Mouse (Mus musculus) heart, adult 2 months (tissue): ENCODE results near the gene Pradc1. TPM values are rescaled to one million over a fixed set of nuclear protein-coding genes. Genes with fewer than 3 reads are reported as not detected.

Experiments
- DNase-seq, 2 experiments: peaks; one replicate each; pipeline ENCODE4 v3.0.0; 2021
- H3K27ac ChIP-seq: fragments of 200-600 bp; 2 replicates; pipeline ENCODE4 v1.8.1; 2022
- H3K27me3 ChIP-seq: fragments of 200-500 bp; 2 replicates; pipeline ENCODE4 v1.6.1; 2012; ENCODE audit warnings: mild to moderate bottlenecking, low read length, inconsistent platforms, mixed read lengths; ENCODE audit not compliant: control insufficient read depth, insufficient read depth
- H3K36me3 ChIP-seq: fragments of 200-500 bp; 2 replicates; pipeline ENCODE4 v1.6.1; 2012; ENCODE audit warnings: low read length, inconsistent platforms; ENCODE audit not compliant: control insufficient read depth, insufficient read depth
- H3K4me1 ChIP-seq: fragments of 200-500 bp; 2 replicates; pipeline ENCODE4 v1.6.1; 2011; ENCODE audit warnings: low read length; ENCODE audit not compliant: control insufficient read depth, insufficient read depth
- H3K4me3 ChIP-seq: fragments of 200-600 bp; 2 replicates; pipeline ENCODE4 v1.8.1; 2022
- H3K79me2 ChIP-seq: fragments of 200-500 bp; replicated peaks from 2 replicates; pipeline ENCODE4 v1.6.1; 2012; ENCODE audit warnings: mild to moderate bottlenecking, inconsistent platforms, low read length, moderate library complexity, mixed read lengths; ENCODE audit not compliant: control insufficient read depth, insufficient read depth
- H3K9ac ChIP-seq: fragments of 200-500 bp; 2 replicates; pipeline ENCODE4 v1.6.1; 2012; ENCODE audit warnings: low read depth, mild to moderate bottlenecking, control low read depth, inconsistent platforms, low read length, mixed read lengths
- CTCF ChIP-seq: fragments of 200-600 bp; IDR thresholded peaks from 2 replicates; pipeline ENCODE4 v1.8.1; 2022; ENCODE audit warnings: antibody characterized with exemption, mild to moderate bottlenecking, moderate library complexity
- EP300 ChIP-seq: fragments of 200-500 bp; IDR thresholded peaks from 2 replicates; pipeline ENCODE4 v1.6.1; 2011; ENCODE audit warnings: low read depth, low read length, control low read depth; ENCODE audit not compliant: insufficient read depth
- POLR2A ChIP-seq: fragments of 200-500 bp; IDR thresholded peaks from 2 replicates; pipeline ENCODE4 v1.6.1; 2011; ENCODE audit warnings: mild to moderate bottlenecking, low read depth, low read length, control low read depth; ENCODE audit not compliant: insufficient read depth
- WGBS: fragments of 180-500 bp; shearing (Covaris S2); methylation state at CpG from one replicate; pipeline ENCODE4 v1.1.7; 2018; 5-methylcytosine and 5-hydroxymethylcytosine counted together
- intact Hi-C: fragments of 180-260 bp; cut with DNase I; formaldehyde crosslinking; loops from one replicate; pipeline ENCODE4 v1.15.1; 2025
- polyA plus RNA-seq: library from polyadenylated mRNA; depleted of rRNA; stranded (reverse); fragments of >200 nt; gene quantifications from 2 replicates; pipeline ENCODE4 v1.2.3, GENCODE M21; 2012
- total RNA-seq, 2 experiments: library from RNA; stranded (reverse); gene quantifications; 2 replicates each; pipeline ENCODE4 v1.2.3; 2021

Pradc1 gene
- total and polyA plus RNA-seq, 3 experiments = 8.9 to 22.4 (median 11.0) TPM

GRCm38 (mm10) chr6:85478416-85478815 is 26.6 kb upstream of the Pradc1 start:
- Histone ChIP-seq H3K36me3 (no peaks in the 10 kb centered on the region), H3K79me2 (no peaks in the 10 kb centered on the region), H3K4me3 (no peak overlapping the region), H3K27ac (no peak overlapping the region), H3K4me1 (no peaks in the 10 kb centered on the region), H3K27me3 (peaks cover 11% of the 10 kb centered on the region; the same call in 1 of the 2 replicates), H3K9ac (no peak overlapping the region)
- 33% methylated on average over 14 of the region's 14 CpGs for WGBS
- intact Hi-C loops = no loop called here
- no peak for DNase-seq
- TF ChIP-seq POLR2A (no peak), CTCF (no peak), EP300 (no peak)

GRCm38 (mm10) chr6:85477366-85477917 is 25.7 kb upstream of the Pradc1 start:
- Histone ChIP-seq H3K27ac (no peak overlapping the region), H3K36me3 (no peaks in the 10 kb centered on the region), H3K27me3 (peaks cover 9% of the 10 kb centered on the region; the same call in 1 of the 2 replicates), H3K79me2 (no peaks in the 10 kb centered on the region), H3K4me1 (no peaks in the 10 kb centered on the region), H3K4me3 (no peak overlapping the region), H3K9ac (no peak overlapping the region)
- DNase-seq = no peak
- WGBS = 39% methylated on average over 10 of the region's 10 CpGs
- TF ChIP-seq CTCF = peak; percentile 37
- no peak for TF ChIP-seq POLR2A
- TF ChIP-seq EP300 = no peak
- intact Hi-C loops = no loop called here

- Histone ChIP-seq H3K36me3 (no peaks in the 10 kb centered on the region), H3K27ac (no peak overlapping the region), H3K79me2 (no peaks in the 10 kb centered on the region), H3K4me1 (no peaks in the 10 kb centered on the region), H3K27me3 (peaks cover 4% of the 10 kb centered on the region; the same call in 1 of the 2 replicates), H3K4me3 (no peak overlapping the region), H3K9ac (no peak overlapping the region)
- 83% methylated on average over 3 of the region's 3 CpGs for WGBS
- TF ChIP-seq CTCF (no peak), EP300 (no peak), POLR2A (no peak)
- DNase-seq = no peak
- intact Hi-C loops = no loop called here
Measured at GRCm38 (mm10) chr6:85475581-85475980, 23.8 kb upstream of the Pradc1 start.

GRCm38 (mm10) chr6:85472542-85472941 is 20.8 kb upstream of the Pradc1 start:
- H3K79me2 ChIP-seq = no peaks in the 10 kb centered on the region
- TF ChIP-seq CTCF (no peak), EP300 (no peak), POLR2A (no peak)
- intact Hi-C loops = no loop called here
- H3K27ac ChIP-seq = no peak overlapping the region
- no peak overlapping the region for H3K9ac ChIP-seq
- no peak for DNase-seq
- WGBS = 60% methylated on average over 5 of the region's 5 CpGs
- no peaks in the 10 kb centered on the region for H3K4me1 ChIP-seq
- no peaks in the 10 kb centered on the region for H3K36me3 ChIP-seq
- no peak overlapping the region for H3K4me3 ChIP-seq
- peaks cover 2% of the 10 kb centered on the region; the same call in 1 of the 2 replicates for H3K27me3 ChIP-seq

GRCm38 (mm10) chr6:85471962-85472361 is 20.2 kb upstream of the Pradc1 start:
- intact Hi-C loops = no loop called here
- no peaks in the 10 kb centered on the region for H3K79me2 ChIP-seq
- 49% methylated on average over 8 of the region's 8 CpGs for WGBS
- H3K4me1 ChIP-seq = no peaks in the 10 kb centered on the region
- DNase-seq = no peak
- no peaks in the 10 kb centered on the region for H3K27me3 ChIP-seq
- H3K4me3 ChIP-seq = no peak overlapping the region
- H3K36me3 ChIP-seq = no peaks in the 10 kb centered on the region
- TF ChIP-seq EP300 (no peak), POLR2A (no peak), CTCF (no peak)
- H3K27ac ChIP-seq = no peak overlapping the region
- H3K9ac ChIP-seq = no peak overlapping the region

GRCm38 (mm10) chr6:85469660-85470430 is 18.1 kb upstream of the Pradc1 start:
- Histone ChIP-seq H3K27ac (no peak overlapping the region), H3K9ac (no peak overlapping the region), H3K27me3 (no peaks in the 10 kb centered on the region), H3K79me2 (no peaks in the 10 kb centered on the region), H3K4me1 (no peaks in the 10 kb centered on the region), H3K36me3 (no peaks in the 10 kb centered on the region), H3K4me3 (no peak overlapping the region)
- intact Hi-C loops = no loop called here
- TF ChIP-seq CTCF (no peak), EP300 (no peak), POLR2A (no peak)
- DNase-seq = no peak
- WGBS = 70% methylated on average over 5 of the region's 5 CpGs
